Mouse (Mus musculus): Measurements from ENCODE around the gene Prkn. TPM values are rescaled to one million over a fixed set of nuclear protein-coding genes. Genes with fewer than 3 reads are reported as not detected.

Gene Prkn
- polyA plus RNA-seq, 1 experiment from 2014 or later, result 2.6 TPM

GRCm38 (mm10) chr17:11230604-11231395 lies 390.6 kb downstream of the Prkn start:
- ATAC-seq (ENCODE audit: insufficient number of reproducible peaks, low FRiP score, low TSS enrichment, low read depth), result no peak
- 29% methylated on average over 12 of the region's 12 CpGs for WGBS
- Histone ChIP-seq H3K4me3 (no peak overlapping the region), H3K9me3 (no peaks in the 10 kb centered on the region), H3K27ac (no peak overlapping the region), H3K4me2 (0 out of 2 replicates have a peak overlapping the region, but pooled peaks have one; percentile 10), H3K4me1 (no peaks in the 10 kb centered on the region; the same call in 1 of the 2 replicates), H3K27me3 (no peaks in the 10 kb centered on the region), H3K9ac (no peak overlapping the region), H3K36me3 (no peaks in the 10 kb centered on the region)

DNA sequence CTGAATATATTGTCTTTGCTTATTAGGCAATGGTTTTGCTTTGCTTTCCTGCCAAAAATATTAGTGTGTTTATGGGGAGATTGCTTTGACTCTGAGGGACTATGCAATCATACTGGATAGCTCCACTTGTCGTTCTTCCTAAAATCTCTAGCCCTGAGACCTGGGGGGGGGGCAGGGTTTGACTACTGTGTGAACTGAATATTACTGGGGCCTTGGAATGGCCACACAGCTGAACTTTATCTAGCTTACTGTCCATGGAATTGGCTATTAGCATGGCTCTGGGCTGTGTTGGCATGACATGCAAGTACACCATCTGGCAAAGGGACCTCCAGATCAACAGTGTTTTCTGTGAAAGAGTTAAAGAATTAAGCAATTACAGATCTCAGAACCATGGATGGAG lies 395.1 kb downstream of the Prkn start:
- Histone ChIP-seq H3K9me3 (no peaks in the 10 kb centered on the region), H3K4me1 (no peaks in the 10 kb centered on the region; the same call in 1 of the 2 replicates), H3K27ac (no peak overlapping the region), H3K4me2 (no peak overlapping the region), H3K9ac (no peak overlapping the region), H3K27me3 (no peaks in the 10 kb centered on the region), H3K36me3 (no peaks in the 10 kb centered on the region), H3K4me3 (no peak overlapping the region)
- WGBS, result 49% methylated on average over 1 of the region's 1 CpGs
- no peak for ATAC-seq (ENCODE audit: insufficient number of reproducible peaks, low FRiP score, low TSS enrichment, low read depth)

GRCm38 (mm10) chr17:11245040-11245439 lies 404.9 kb downstream of the Prkn start:
- H3K36me3 ChIP-seq, result no peaks in the 10 kb centered on the region
- H3K9ac ChIP-seq, result no peak overlapping the region
- no peak overlapping the region for H3K4me2 ChIP-seq
- no peaks in the 10 kb centered on the region for H3K4me1 ChIP-seq
- H3K27me3 ChIP-seq, result no peaks in the 10 kb centered on the region
- no peak overlapping the region for H3K27ac ChIP-seq
- ATAC-seq (ENCODE audit: insufficient number of reproducible peaks, low FRiP score, low TSS enrichment, low read depth), result no peak
- WGBS, result 56% methylated on average over 9 of the region's 9 CpGs
- H3K4me3 ChIP-seq, result no peak overlapping the region
- H3K9me3 ChIP-seq, result no peaks in the 10 kb centered on the region

- no peaks in the 10 kb centered on the region for H3K36me3 ChIP-seq
- H3K9ac ChIP-seq, result no peak overlapping the region
- H3K27ac ChIP-seq, result no peak overlapping the region
- WGBS, result 26% methylated on average over 6 of the region's 6 CpGs
- no peaks in the 10 kb centered on the region for H3K4me1 ChIP-seq
- ATAC-seq (ENCODE audit: insufficient number of reproducible peaks, low FRiP score, low TSS enrichment, low read depth), result no peak
- H3K9me3 ChIP-seq, result no peaks in the 10 kb centered on the region
- H3K27me3 ChIP-seq, result no peaks in the 10 kb centered on the region
- H3K4me2 ChIP-seq, result no peak overlapping the region
- no peak overlapping the region for H3K4me3 ChIP-seq
These were observed 409.0 kb downstream of the Prkn start for GRCm38 (mm10) chr17:11249216-11249615.

- Histone ChIP-seq H3K9me3 (no peaks in the 10 kb centered on the region), H3K9ac (no peak overlapping the region), H3K27me3 (no peaks in the 10 kb centered on the region), H3K36me3 (no peaks in the 10 kb centered on the region), H3K27ac (no peak overlapping the region), H3K4me1 (no peaks in the 10 kb centered on the region), H3K4me3 (no peak overlapping the region), H3K4me2 (no peak overlapping the region)
- 37% methylated on average over 8 of the region's 8 CpGs for WGBS
- ATAC-seq (ENCODE audit: insufficient number of reproducible peaks, low FRiP score, low TSS enrichment, low read depth), result no peak
These were observed 420.5 kb downstream of the Prkn start for GRCm38 (mm10) chr17:11260663-11261062.

GRCm38 (mm10) chr17:11261679-11262078 lies 421.5 kb downstream of the Prkn start:
- H3K9ac ChIP-seq, result no peak overlapping the region
- WGBS, result 69% methylated on average over 5 of the region's 5 CpGs
- ATAC-seq (ENCODE audit: insufficient number of reproducible peaks, low FRiP score, low TSS enrichment, low read depth), result no peak
- no peak overlapping the region for H3K4me2 ChIP-seq
- H3K4me1 ChIP-seq, result no peaks in the 10 kb centered on the region
- H3K36me3 ChIP-seq, result no peaks in the 10 kb centered on the region
- H3K27me3 ChIP-seq, result no peaks in the 10 kb centered on the region
- no peak overlapping the region for H3K4me3 ChIP-seq
- H3K9me3 ChIP-seq, result no peaks in the 10 kb centered on the region
- no peak overlapping the region for H3K27ac ChIP-seq

GRCm38 (mm10) chr17:11267951-11268350 lies 427.8 kb downstream of the Prkn start:
- Histone ChIP-seq H3K9ac (no peak overlapping the region), H3K27me3 (no peaks in the 10 kb centered on the region), H3K4me1 (no peaks in the 10 kb centered on the region), H3K36me3 (no peaks in the 10 kb centered on the region), H3K4me3 (no peak overlapping the region), H3K4me2 (no peak overlapping the region), H3K27ac (no peak overlapping the region), H3K9me3 (no peaks in the 10 kb centered on the region)
- ATAC-seq (ENCODE audit: insufficient number of reproducible peaks, low FRiP score, low TSS enrichment, low read depth), result no peak
- WGBS, result 87% methylated on average over 4 of the region's 4 CpGs

- no peak overlapping the region for H3K9ac ChIP-seq
- no peaks in the 10 kb centered on the region for H3K36me3 ChIP-seq
- H3K27ac ChIP-seq, result no peak overlapping the region
- H3K27me3 ChIP-seq, result no peaks in the 10 kb centered on the region
- no peaks in the 10 kb centered on the region for H3K4me1 ChIP-seq
- no peak overlapping the region for H3K4me2 ChIP-seq
- no peak for ATAC-seq (ENCODE audit: insufficient number of reproducible peaks, low FRiP score, low TSS enrichment, low read depth)
- H3K9me3 ChIP-seq, result no peaks in the 10 kb centered on the region
- 83% methylated on average over 4 of the region's 4 CpGs for WGBS
- H3K4me3 ChIP-seq, result no peak overlapping the region
These were observed 430.0 kb downstream of the Prkn start for GRCm38 (mm10) chr17:11270179-11270578.

GRCm38 (mm10) chr17:11271876-11272275 lies 431.7 kb downstream of the Prkn start:
- no peak overlapping the region for H3K9ac ChIP-seq
- no peaks in the 10 kb centered on the region for H3K4me1 ChIP-seq
- H3K27me3 ChIP-seq, result no peaks in the 10 kb centered on the region
- H3K4me3 ChIP-seq, result no peak overlapping the region
- H3K27ac ChIP-seq, result no peak overlapping the region
- no peaks in the 10 kb centered on the region for H3K36me3 ChIP-seq
- no peak overlapping the region for H3K4me2 ChIP-seq
- H3K9me3 ChIP-seq, result no peaks in the 10 kb centered on the region
- ATAC-seq (ENCODE audit: insufficient number of reproducible peaks, low FRiP score, low TSS enrichment, low read depth), result no peak

GRCm38 (mm10) chr17:11284246-11284645 lies 444.1 kb downstream of the Prkn start:
- no peaks in the 10 kb centered on the region for H3K9me3 ChIP-seq
- H3K4me2 ChIP-seq, result no peak overlapping the region
- no peaks in the 10 kb centered on the region for H3K27me3 ChIP-seq
- H3K4me1 ChIP-seq, result no peaks in the 10 kb centered on the region
- 46% methylated on average over 4 of the region's 4 CpGs for WGBS
- no peak for ATAC-seq (ENCODE audit: insufficient number of reproducible peaks, low FRiP score, low TSS enrichment, low read depth)
- no peak overlapping the region for H3K4me3 ChIP-seq
- no peak overlapping the region for H3K27ac ChIP-seq
- no peak overlapping the region for H3K9ac ChIP-seq
- no peaks in the 10 kb centered on the region for H3K36me3 ChIP-seq

- H3K27ac ChIP-seq, result no peak overlapping the region
- 59% methylated on average over 3 of the region's 3 CpGs for WGBS
- no peak for ATAC-seq (ENCODE audit: insufficient number of reproducible peaks, low FRiP score, low TSS enrichment, low read depth)
These were observed 450.0 kb downstream of the Prkn start for GRCm38 (mm10) chr17:11290183-11290582.

DNA sequence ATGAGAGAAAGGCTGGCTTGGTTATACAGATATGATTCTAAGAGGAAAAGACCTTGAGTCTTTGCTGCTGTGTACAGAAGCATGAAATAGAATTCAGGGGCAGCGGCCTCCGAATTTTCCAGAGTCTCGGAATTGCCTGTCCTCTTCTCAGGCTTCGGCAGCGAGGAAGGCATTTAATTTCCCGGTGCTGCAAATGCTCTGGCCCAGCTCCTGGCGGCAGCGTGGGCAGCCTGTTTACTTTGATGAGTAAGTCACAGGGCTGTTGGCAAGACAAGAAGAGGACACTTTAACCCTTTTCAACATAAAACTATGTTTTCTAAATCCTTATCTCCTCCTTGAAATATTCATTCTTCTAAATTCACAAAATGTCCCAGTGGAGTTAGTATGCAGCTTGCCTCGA lies 462.9 kb downstream of the Prkn start:
- no peaks in the 10 kb centered on the region for H3K36me3 ChIP-seq
- no peak for ATAC-seq (ENCODE audit: insufficient number of reproducible peaks, low FRiP score, low TSS enrichment, low read depth)
- H3K9ac ChIP-seq, result no peak overlapping the region
- H3K9me3 ChIP-seq, result no peaks in the 10 kb centered on the region
- H3K4me3 ChIP-seq, result no peak overlapping the region
- 50% methylated on average over 9 of the region's 9 CpGs for WGBS
- H3K27me3 ChIP-seq, result no peaks in the 10 kb centered on the region
- H3K4me1 ChIP-seq, result no peaks in the 10 kb centered on the region
- no peak overlapping the region for H3K27ac ChIP-seq
- no peak overlapping the region for H3K4me2 ChIP-seq

More at GRCm38 (mm10) chr17:11290183-11290582, 450.0 kb downstream of the Prkn start:
- H3K4me3 ChIP-seq, result no peak overlapping the region
- H3K4me2 ChIP-seq, result no peak overlapping the region
- no peaks in the 10 kb centered on the region for H3K4me1 ChIP-seq
- no peaks in the 10 kb centered on the region for H3K27me3 ChIP-seq
- no peaks in the 10 kb centered on the region for H3K36me3 ChIP-seq
- no peak overlapping the region for H3K9ac ChIP-seq
- no peaks in the 10 kb centered on the region for H3K9me3 ChIP-seq

GRCm38 (mm10) chr17:11309843-11310242 lies 469.7 kb downstream of the Prkn start:
- WGBS, result 16% methylated on average over 1 of the region's 1 CpGs
- H3K4me3 ChIP-seq, result no peak overlapping the region
- no peaks in the 10 kb centered on the region for H3K4me1 ChIP-seq
- no peak overlapping the region for H3K9ac ChIP-seq
- no peak for ATAC-seq (ENCODE audit: insufficient number of reproducible peaks, low FRiP score, low TSS enrichment, low read depth)
- no peak overlapping the region for H3K27ac ChIP-seq
- no peaks in the 10 kb centered on the region for H3K27me3 ChIP-seq
- H3K4me2 ChIP-seq, result no peak overlapping the region
- no peaks in the 10 kb centered on the region for H3K36me3 ChIP-seq
- H3K9me3 ChIP-seq, result no peaks in the 10 kb centered on the region
